Mouse (Mus musculus) embryonic facial prominence, embryonic 11.5 days (tissue): ENCODE measurements around the gene Lmf2. TPM values are rescaled to one million over a fixed set of nuclear protein-coding genes. Genes with fewer than 3 reads are reported as not detected.

Experiments
- ATAC-seq: fragments of 200-750 bp; cut with Nextera tagmentation; replicated peaks from 2 replicates; pipeline ENCODE4 v1.8.0; 2017; ENCODE audit warnings: low read depth; ENCODE audit not compliant: insufficient number of reproducible peaks, low FRiP score, low TSS enrichment
- DNase-seq: peaks from one replicate; pipeline ENCODE4 v3.0.0-alpha.2; 2015; ENCODE audit warnings: low spot score
- H3K27ac ChIP-seq: fragments of 300-500 bp; sonication (generic); replicated peaks from 2 replicates; pipeline ENCODE4 v1.5.1; 2014; ENCODE audit warnings: mild to moderate bottlenecking, low read depth, low read length, control low read depth
- H3K27me3 ChIP-seq: fragments of 300-500 bp; sonication (generic); 2 replicates; pipeline ENCODE4 v1.6.1; 2014; ENCODE audit warnings: mild to moderate bottlenecking, low read length, moderate library complexity, mixed read lengths; ENCODE audit not compliant: control insufficient read depth, insufficient read depth
- H3K36me3 ChIP-seq: fragments of 300-500 bp; sonication (generic); replicated peaks from 2 replicates; pipeline ENCODE4 v1.6.1; 2014; ENCODE audit warnings: low read depth, mild to moderate bottlenecking, low read length, moderate library complexity, mixed read lengths; ENCODE audit not compliant: control insufficient read depth, insufficient read depth
- H3K4me1 ChIP-seq: fragments of 300-500 bp; sonication (generic); 2 replicates; pipeline ENCODE4 v1.6.1; 2014; ENCODE audit warnings: low read length, mixed read lengths; ENCODE audit not compliant: control insufficient read depth, insufficient read depth
- H3K4me2 ChIP-seq: fragments of 300-500 bp; sonication (generic); 2 replicates; pipeline ENCODE4 v1.6.1; 2014; ENCODE audit warnings: low read depth, mild to moderate bottlenecking, control low read depth, low read length, moderate library complexity
- H3K4me3 ChIP-seq: fragments of 300-500 bp; sonication (generic); 2 replicates; pipeline ENCODE4 v1.5.1; 2014; ENCODE audit warnings: low read depth, low read length, control low read depth
- H3K9ac ChIP-seq: fragments of 300-500 bp; sonication (generic); replicated peaks from 2 replicates; pipeline ENCODE4 v1.6.1; 2014; ENCODE audit warnings: mild to moderate bottlenecking, control low read depth, low read length
- H3K9me3 ChIP-seq: fragments of 300-500 bp; sonication (generic); replicated peaks from 2 replicates; pipeline ENCODE4 v1.6.1; 2016; ENCODE audit warnings: mild to moderate bottlenecking, low read length, inconsistent platforms, mixed read lengths; ENCODE audit not compliant: control insufficient read depth
- WGBS: fragments of 180-500 bp; shearing (Covaris S2); extraction: QIAGEN DNeasy Blood & Tissue Kit; methylation state at CpG from one replicate; pipeline ENCODE4 v1.1.7; 2014; 5-methylcytosine and 5-hydroxymethylcytosine counted together
- polyA plus RNA-seq: library from polyadenylated mRNA; unstranded; fragments of >200 nt; fragmentation: Nextera tagmentation; extraction: Ambion mirVana; gene quantifications from 2 replicates; pipeline ENCODE4 v1.2.1, GENCODE M21; 2014

The Lmf2 gene
- polyA plus RNA-seq, 1 experiment from 2014 or later = 21.6 TPM

DNA sequence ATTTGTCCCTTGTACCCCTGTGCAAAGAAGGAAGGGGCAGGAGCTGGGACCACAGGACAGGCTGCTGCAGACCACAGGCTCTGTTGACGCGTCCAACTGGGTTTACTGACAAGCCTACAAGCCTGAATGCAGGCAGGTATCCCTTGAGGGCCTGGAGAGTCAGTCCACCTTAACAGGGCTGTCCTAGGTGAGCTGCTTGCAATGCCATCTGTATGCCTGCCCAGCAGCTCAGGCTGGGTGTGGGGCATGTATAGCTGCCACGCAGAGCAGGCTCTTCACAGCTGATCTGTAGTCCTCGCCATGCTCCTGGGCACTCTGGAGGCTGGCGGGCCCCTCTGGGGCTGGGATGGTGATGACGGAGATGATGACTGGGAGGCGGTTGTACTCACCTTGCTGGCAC, 29.2 kb upstream of the Lmf2 start, which contains the start of gene Klhdc7b:
TSS of gene Klhdc7b (plus strand) at position 301 of the 400 bp plus-strand sequence.
- 84% methylated on average over 7 of the region's 7 CpGs for WGBS
- H3K36me3 ChIP-seq = no peaks in the 10 kb centered on the region
- no peaks in the 10 kb centered on the region for H3K9me3 ChIP-seq
- ATAC-seq (no peak), DNase-seq (no peak)
- peaks cover 5% of the 10 kb centered on the region for H3K27me3 ChIP-seq
- no peak within 1 kb of the TSS for H3K27ac ChIP-seq
- H3K4me3 ChIP-seq = no peak within 1 kb of the TSS
- no peak within 1 kb of the TSS for H3K9ac ChIP-seq
- H3K4me2 ChIP-seq = no peak within 1 kb of the TSS
- H3K4me1 ChIP-seq = no peaks in the 10 kb centered on the region

DNA sequence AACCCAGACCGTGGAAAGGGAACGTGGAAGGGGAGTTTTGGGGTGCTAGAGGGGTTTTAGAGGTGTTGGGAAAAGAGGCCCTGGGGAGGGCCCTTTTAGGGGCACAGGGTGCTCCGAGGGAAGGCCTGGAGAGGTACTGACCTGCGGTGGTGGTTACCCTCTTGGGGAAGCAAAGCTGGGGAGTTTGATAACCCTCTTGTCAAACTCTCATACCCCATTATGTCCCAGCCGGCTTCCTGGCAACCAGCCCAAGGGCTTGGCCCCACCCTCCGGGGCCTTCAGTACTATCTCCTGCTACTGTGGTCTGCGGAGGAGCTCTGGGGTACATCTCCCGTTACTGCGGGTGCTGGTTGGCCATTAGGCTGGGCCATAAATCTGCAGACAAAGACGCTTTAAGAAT, 24.0 kb upstream of the Lmf2 start:
- ATAC-seq = no peak
- Histone ChIP-seq H3K27me3 (peaks cover 35% of the 10 kb centered on the region), H3K9me3 (no peaks in the 10 kb centered on the region), H3K9ac (no peak overlapping the region), H3K4me1 (peaks cover 4% of the 10 kb centered on the region; the same call in 1 of the 2 replicates), H3K4me2 (peak overlapping the region; percentile 49; the same call in 1 of the 2 replicates), H3K36me3 (no peaks in the 10 kb centered on the region), H3K4me3 (peak overlapping the region; percentile 30), H3K27ac (no peak overlapping the region)
- WGBS = 16% methylated on average over 10 of the region's 10 CpGs
- no peak for DNase-seq

DNA sequence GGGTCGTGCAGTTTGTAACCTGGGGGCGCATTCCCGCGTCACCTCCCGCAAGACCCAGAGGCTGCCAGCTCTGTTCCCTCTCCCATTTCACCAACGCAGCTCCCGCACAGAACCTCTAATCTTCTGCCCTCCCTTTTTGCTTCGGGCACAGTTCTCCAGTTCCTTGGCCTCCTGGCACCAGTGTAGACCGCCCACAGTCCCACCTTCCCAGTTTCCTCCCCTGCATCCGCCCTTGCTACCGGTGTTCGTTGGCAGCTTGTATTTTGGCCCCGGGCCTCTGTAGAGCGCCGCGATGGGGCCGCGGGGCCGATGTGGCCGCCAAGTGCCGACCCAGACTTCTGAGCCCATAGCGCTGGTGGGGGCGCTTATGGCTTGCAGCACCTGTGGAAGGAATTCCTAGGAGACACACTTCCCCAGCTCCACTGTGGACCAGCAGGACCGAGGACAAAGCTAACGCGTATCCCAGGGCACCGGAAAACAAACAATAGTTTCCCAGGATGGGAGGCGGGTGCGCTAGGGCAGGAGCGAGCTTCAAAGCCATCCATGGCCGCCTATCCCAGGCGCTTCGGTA, 23.5 kb upstream of the Lmf2 start, which contains the start of gene Odf3b:
TSS of gene Odf3b (minus strand) at position 452 of the 571 bp plus-strand sequence.
- no peak within 1 kb of the TSS for H3K27ac ChIP-seq
- peaks cover 35% of the 10 kb centered on the region for H3K27me3 ChIP-seq
- H3K4me2 ChIP-seq = peak within 1 kb of the TSS; percentile 49
- under 1% methylated on average over 29 of the region's 33 CpGs for WGBS
- H3K4me3 ChIP-seq = peak within 1 kb of the TSS; percentile 30
- ATAC-seq = no peak
- H3K9me3 ChIP-seq = no peaks in the 10 kb centered on the region
- H3K9ac ChIP-seq = no peak within 1 kb of the TSS; the same call in 1 of the 2 replicates
- H3K4me1 ChIP-seq = peaks cover 4% of the 10 kb centered on the region; the same call in 1 of the 2 replicates
- H3K36me3 ChIP-seq = no peaks in the 10 kb centered on the region
- DNase-seq = peak; percentile 33

DNA sequence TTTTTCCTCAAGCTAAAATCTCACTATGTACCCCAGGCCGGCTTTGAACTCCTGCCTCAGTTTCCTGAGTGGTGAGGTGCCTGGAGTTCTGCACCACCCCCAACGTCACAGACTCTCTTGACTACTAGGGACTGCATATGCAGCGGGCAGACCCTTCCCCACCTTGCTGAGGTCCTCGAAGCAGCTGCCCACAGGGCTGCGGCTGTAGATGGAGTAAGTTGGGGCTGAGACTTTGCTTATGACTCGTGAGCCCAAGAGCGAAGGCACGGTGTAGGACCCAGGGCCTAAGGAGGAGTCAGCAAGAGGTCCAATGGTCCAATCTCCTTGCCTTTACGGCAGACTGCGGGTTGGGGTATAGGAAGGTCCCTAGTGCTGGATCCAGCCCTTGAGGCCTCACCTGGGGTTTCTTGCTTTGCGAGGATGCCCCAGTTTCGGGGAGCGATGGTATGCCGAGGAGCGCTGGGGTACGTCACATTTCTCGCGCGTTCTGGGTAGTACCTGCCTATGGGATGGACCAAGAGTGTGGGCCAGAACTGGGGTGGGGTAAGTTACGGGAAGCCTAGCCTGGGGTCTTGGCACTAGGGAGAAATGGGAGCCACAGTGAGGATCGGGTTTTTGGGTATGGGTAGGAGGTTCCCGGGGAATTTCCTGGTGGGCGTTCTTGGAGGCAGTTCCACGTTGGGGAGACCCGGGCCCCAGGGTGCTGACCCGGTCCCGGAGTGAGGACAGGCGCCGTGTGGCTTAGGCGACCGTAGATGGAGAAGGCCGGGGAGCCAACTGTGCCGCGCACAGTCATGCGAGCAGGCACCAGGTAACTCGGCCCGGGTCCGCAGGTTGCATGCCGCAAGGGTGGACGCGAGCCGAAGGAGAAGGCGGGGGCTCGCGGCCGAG, 22.7 kb upstream of the Lmf2 start:
- no peak for ATAC-seq
- Histone ChIP-seq H3K9ac (no peak overlapping the region), H3K27me3 (peaks cover 35% of the 10 kb centered on the region), H3K36me3 (no peaks in the 10 kb centered on the region), H3K4me2 (peak overlapping the region; percentile 49), H3K9me3 (no peaks in the 10 kb centered on the region), H3K4me1 (peaks cover 4% of the 10 kb centered on the region; the same call in 1 of the 2 replicates), H3K4me3 (peak overlapping the region; percentile 30), H3K27ac (no peak overlapping the region)
- no peak for DNase-seq
- 12% methylated on average over 41 of the region's 46 CpGs for WGBS

DNA sequence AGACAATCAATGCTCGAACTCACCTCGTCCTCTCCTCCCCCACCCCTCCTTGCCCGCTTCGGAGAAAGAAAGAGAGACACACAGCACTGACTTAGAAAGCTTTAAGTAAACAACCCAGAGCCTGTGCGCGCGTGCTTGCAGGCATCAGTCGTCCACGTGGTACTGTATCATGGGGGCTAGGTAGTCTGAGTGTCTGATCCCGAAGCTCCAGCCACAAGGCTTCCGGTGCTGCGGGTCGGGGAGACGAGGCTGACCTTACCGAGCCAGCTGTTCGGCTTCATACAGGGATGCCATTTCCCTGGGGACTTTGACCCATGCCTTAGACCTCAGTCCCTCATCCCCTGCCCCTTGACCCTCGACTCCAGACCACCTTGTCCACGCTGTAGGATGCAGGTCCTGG, 21.9 kb upstream of the Lmf2 start:
- no peaks in the 10 kb centered on the region for H3K36me3 ChIP-seq
- no peak overlapping the region for H3K4me3 ChIP-seq
- peak; percentile 12 for DNase-seq
- no peak overlapping the region for H3K9ac ChIP-seq
- peaks cover 35% of the 10 kb centered on the region for H3K27me3 ChIP-seq
- no peak for ATAC-seq
- H3K4me1 ChIP-seq = peaks cover 4% of the 10 kb centered on the region; the same call in 1 of the 2 replicates
- no peaks in the 10 kb centered on the region for H3K9me3 ChIP-seq
- peak overlapping the region; percentile 16; the same call in 1 of the 2 replicates for H3K4me2 ChIP-seq
- 1% methylated on average over 18 of the region's 18 CpGs for WGBS
- H3K27ac ChIP-seq = no peak overlapping the region

DNA sequence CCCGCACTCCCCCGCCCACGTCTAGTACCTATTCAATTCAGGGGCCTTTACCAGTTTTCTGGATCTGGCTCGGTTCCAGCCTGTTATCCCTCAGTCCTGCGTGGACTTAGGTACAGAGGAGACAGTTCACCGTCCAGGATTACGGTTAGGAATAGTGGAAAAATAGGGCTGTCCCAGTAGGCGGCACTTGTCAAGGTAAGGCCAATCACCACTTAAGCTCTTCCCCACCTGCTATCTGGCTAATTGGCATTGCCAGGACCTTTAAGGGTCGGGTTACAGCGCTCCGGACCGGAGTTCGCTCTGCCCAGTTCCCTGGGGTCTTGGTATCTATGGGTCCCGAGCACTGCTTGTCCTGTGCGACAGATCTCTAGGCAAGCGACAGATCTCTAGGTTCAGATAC, 21.5 kb upstream of the Lmf2 start, which contains the start of gene Tymp:
TSS of gene Tymp (minus strand) at position 83 of the 400 bp plus-strand sequence.
- Histone ChIP-seq H3K4me1 (peaks cover 4% of the 10 kb centered on the region; the same call in 1 of the 2 replicates), H3K4me2 (peak within 1 kb of the TSS; percentile 16; the same call in 1 of the 2 replicates), H3K27ac (no peak within 1 kb of the TSS), H3K9ac (no peak within 1 kb of the TSS), H3K36me3 (peaks cover 2% of the 10 kb centered on the region; the same call in 1 of the 2 replicates), H3K9me3 (no peaks in the 10 kb centered on the region), H3K27me3 (peaks cover 35% of the 10 kb centered on the region), H3K4me3 (no peak within 1 kb of the TSS)
- ATAC-seq (no peak), DNase-seq (peak; percentile 3)
- 14% methylated on average over 16 of the region's 16 CpGs for WGBS

DNA sequence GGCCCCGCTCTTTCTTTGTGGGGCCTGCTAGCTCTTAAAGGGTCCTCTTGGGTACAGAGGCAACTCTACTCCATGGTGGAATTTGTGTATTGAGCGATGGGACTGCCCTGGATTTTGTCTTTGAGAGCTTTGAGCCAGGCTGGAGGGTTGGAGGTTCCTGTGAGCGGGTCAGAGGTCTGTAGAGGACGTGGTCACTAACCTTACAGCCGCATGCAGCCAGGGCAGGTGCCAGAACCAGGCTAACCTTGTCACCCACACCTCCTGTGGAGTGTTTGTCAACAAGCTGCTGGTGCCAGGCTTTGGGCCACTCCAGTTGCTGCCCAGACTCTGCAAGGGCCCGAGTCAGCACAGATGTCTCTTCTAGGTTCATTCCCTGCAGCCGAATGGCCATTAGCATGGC, 20.6 kb upstream of the Lmf2 start:
- WGBS = 76% methylated on average over 7 of the region's 7 CpGs
- Histone ChIP-seq H3K27ac (no peak overlapping the region), H3K9ac (no peak overlapping the region), H3K9me3 (no peaks in the 10 kb centered on the region), H3K27me3 (peaks cover 35% of the 10 kb centered on the region), H3K4me2 (no peak overlapping the region), H3K36me3 (peaks cover 2% of the 10 kb centered on the region), H3K4me3 (no peak overlapping the region), H3K4me1 (peaks cover 4% of the 10 kb centered on the region; the same call in 1 of the 2 replicates)
- no peak for DNase-seq
- no peak for ATAC-seq
